Mouse (Mus musculus): Measurements from ENCODE around the gene Cacna1d. TPM values are rescaled to one million over a fixed set of nuclear protein-coding genes. Genes with fewer than 3 reads are reported as not detected.

Cacna1d gene
- polyA plus RNA-seq, 1 experiment from 2014 or later: 5.6 TPM

DNA sequence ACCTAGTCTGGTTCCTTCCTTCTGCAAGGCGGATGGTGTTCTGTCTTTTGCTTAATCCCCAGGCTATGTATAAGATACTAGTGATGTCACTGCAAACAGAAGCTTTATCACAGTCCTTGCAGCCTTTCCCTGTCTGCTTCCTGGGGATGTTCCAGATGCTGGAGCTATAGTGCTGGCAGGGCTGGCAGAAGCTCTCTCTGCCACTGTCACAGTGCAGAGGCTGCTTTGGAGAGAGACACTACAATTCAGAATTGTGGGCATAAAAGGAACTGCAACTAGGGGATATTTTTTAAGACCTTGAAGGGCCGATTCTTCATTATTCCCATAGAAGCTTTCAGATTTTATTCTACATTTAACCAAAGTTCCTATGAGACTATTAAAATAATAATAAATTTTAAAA lies 274.1 kb downstream of the Cacna1d start:
- 81% methylated on average over 2 of the region's 2 CpGs for WGBS

DNA sequence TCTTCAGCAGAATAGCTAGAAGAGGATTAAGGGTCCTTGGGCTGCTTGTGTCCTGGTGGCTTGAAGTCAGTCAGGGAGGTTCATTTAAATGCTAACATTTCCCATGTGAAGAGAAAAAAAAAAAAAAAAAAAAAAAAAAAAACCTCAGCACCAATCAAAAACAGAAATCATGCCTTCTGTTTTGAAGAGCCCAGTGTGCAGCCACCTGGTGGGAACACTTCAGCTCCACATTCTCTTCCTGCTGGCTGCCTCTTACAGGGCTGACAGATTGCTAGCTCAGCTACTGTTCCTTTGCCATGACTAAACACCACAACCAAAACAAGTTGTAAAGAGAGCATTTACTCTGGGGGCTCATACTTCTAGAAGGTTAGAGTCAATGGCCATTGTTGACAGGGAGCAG lies 283.1 kb downstream of the Cacna1d start:
- H3K27me3 ChIP-seq: no peaks in the 10 kb centered on the region
- H3K4me2 ChIP-seq (replicated peaks): no peak overlapping the region
- no peaks in the 10 kb centered on the region for H3K9me3 ChIP-seq
- no peaks in the 10 kb centered on the region for H3K36me3 ChIP-seq
- no peak overlapping the region for H3K4me3 ChIP-seq (replicated peaks)
- no peak for ATAC-seq
- H3K9ac ChIP-seq (replicated peaks): no peak overlapping the region
- H3K4me1 ChIP-seq (replicated peaks): no peaks in the 10 kb centered on the region
- no peak overlapping the region for H3K27ac ChIP-seq

More for the DNA sequence above, 274.1 kb downstream of the Cacna1d start:
- H3K4me1 ChIP-seq (replicated peaks): no peaks in the 10 kb centered on the region
- no peak overlapping the region for H3K9ac ChIP-seq (replicated peaks)
- no peak overlapping the region for H3K4me3 ChIP-seq (replicated peaks)
- 0 out of 2 replicates have a peak, but pooled peaks cover 2% of the 10 kb centered on the region for H3K36me3 ChIP-seq
- no peak overlapping the region for H3K4me2 ChIP-seq (replicated peaks)
- no peaks in the 10 kb centered on the region for H3K9me3 ChIP-seq
- no peak overlapping the region for H3K27ac ChIP-seq
- ATAC-seq: no peak
- H3K27me3 ChIP-seq: no peaks in the 10 kb centered on the region

DNA sequence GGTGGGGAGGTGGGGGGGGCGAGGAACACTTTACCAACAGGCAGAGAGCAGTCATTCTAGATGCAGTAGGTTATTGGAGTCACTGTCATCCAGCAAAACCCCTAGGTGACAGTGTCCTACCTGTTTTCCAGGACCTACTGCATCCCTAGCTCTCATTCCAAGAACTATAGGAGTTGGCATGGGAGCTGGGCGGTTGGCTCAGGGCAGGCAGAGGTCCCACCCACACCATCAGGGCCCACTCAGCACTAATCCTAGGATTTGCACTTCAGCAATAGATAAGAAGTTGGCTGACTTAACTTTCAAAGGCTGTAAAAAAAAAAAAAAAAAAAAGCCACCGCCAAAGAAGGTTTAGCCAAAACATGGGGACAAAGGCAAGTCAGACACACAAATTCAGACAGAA lies 285.4 kb downstream of the Cacna1d start:
- Histone ChIP-seq H3K9me3 (no peaks in the 10 kb centered on the region), H3K27ac (no peak overlapping the region), H3K9ac (replicated peaks) (no peak overlapping the region), H3K4me1 (replicated peaks) (no peaks in the 10 kb centered on the region), H3K4me2 (replicated peaks) (no peak overlapping the region), H3K36me3 (no peaks in the 10 kb centered on the region), H3K27me3 (no peaks in the 10 kb centered on the region), H3K4me3 (replicated peaks) (no peak overlapping the region)
- ATAC-seq: no peak
- WGBS: 37% methylated on average over 3 of the region's 3 CpGs

DNA sequence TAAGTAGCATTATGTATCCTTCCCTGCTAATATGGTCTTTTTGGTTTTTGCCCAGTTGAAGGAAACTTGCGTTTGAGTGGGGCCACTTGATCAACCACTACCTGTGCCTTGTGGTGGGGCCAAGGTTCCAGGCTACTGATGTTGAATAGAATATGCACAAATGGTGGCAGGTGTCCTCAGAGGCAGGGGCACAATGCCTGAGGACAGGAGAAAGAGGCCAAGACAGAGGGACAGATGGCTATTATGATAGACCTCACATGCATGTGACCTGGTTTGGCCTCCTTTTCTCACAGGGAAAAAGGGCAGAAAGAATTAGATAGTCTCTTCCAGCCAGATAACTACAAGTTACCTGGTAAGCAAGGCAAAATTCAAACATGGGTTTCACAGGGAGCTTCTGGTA lies 286.7 kb downstream of the Cacna1d start:
- no peak overlapping the region for H3K4me3 ChIP-seq (replicated peaks)
- H3K9me3 ChIP-seq: no peaks in the 10 kb centered on the region
- no peak overlapping the region for H3K4me2 ChIP-seq (replicated peaks)
- no peak for ATAC-seq
- H3K9ac ChIP-seq (replicated peaks): no peak overlapping the region
- no peaks in the 10 kb centered on the region for H3K36me3 ChIP-seq
- WGBS: 88% methylated on average over 1 of the region's 1 CpGs
- H3K27ac ChIP-seq: no peak overlapping the region
- no peaks in the 10 kb centered on the region for H3K4me1 ChIP-seq (replicated peaks)
- no peaks in the 10 kb centered on the region for H3K27me3 ChIP-seq

DNA sequence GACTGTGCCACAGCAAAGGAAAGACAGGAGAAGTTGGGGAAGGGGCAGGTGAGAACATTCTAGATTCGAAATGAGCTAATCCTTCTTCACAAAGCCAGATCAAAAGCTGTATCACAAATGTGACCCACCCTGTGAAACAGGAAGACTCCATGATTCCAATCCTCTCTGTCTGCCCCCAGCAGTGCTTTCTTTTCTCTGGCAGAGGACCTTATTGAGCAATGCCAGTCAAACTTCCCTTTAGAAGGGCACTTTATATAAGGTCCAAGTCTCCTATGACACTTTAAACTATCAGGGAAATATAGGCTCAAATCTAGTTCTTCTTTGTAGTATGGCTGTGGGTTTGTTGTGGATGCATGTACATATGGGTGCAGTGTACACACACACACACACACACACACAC lies 290.9 kb downstream of the Cacna1d start:
- ATAC-seq: no peak
- Histone ChIP-seq H3K36me3 (no peaks in the 10 kb centered on the region), H3K9me3 (no peaks in the 10 kb centered on the region), H3K27me3 (no peaks in the 10 kb centered on the region), H3K4me3 (replicated peaks) (no peak overlapping the region), H3K27ac (no peak overlapping the region), H3K9ac (replicated peaks) (no peak overlapping the region), H3K4me2 (replicated peaks) (no peak overlapping the region), H3K4me1 (replicated peaks) (no peaks in the 10 kb centered on the region)
- WGBS: 85% methylated on average over 1 of the region's 1 CpGs

DNA sequence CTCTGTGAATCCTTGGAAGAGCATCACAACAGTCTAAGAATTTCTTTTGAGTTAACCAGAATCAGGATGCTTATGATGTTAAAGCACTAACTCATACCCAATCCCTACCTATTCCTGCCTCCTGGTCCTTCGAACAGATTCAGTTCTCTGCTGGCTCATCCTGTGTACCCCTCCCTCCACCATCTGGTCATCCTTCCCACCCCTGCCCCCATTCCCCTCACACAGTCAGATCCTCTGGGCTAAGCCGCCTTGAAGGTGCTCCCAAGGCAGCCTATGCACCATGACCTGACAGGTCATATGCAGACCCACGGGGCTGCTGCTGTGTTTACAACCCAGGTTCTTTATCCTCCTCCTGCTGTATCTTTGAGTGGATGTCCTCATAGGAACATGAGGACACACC lies 292.4 kb downstream of the Cacna1d start:
- WGBS: 92% methylated on average over 3 of the region's 3 CpGs
- Histone ChIP-seq H3K27ac (no peak overlapping the region), H3K27me3 (no peaks in the 10 kb centered on the region), H3K9me3 (no peaks in the 10 kb centered on the region), H3K9ac (replicated peaks) (no peak overlapping the region), H3K4me2 (replicated peaks) (no peak overlapping the region), H3K4me1 (replicated peaks) (no peaks in the 10 kb centered on the region), H3K4me3 (replicated peaks) (no peak overlapping the region), H3K36me3 (no peaks in the 10 kb centered on the region)
- ATAC-seq: no peak

DNA sequence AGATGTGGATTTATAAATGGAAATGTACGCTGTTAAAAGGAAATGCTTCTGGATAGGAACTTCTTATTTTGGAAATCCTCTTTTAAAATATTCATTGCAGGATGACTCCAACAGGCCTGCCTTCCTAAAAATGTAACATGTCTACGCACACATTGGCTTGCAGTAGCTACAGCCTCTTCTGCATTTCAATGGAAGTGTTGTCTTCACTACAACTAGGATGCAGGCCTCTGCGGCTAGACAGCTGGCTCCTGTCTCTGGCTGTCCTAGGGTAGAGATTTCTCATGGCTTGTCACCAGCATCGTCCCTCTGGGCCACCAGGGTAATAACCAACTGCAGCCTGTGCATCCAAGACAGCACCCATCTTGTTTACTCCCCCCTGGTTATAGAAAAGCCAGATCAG lies 293.1 kb downstream of the Cacna1d start:
- no peak overlapping the region for H3K4me2 ChIP-seq (replicated peaks)
- H3K4me3 ChIP-seq (replicated peaks): no peak overlapping the region
- no peak for ATAC-seq
- no peak overlapping the region for H3K27ac ChIP-seq
- H3K27me3 ChIP-seq: no peaks in the 10 kb centered on the region
- no peaks in the 10 kb centered on the region for H3K36me3 ChIP-seq
- H3K9ac ChIP-seq (replicated peaks): no peak overlapping the region
- 87% methylated on average over 4 of the region's 4 CpGs for WGBS
- H3K4me1 ChIP-seq (replicated peaks): no peaks in the 10 kb centered on the region
- no peaks in the 10 kb centered on the region for H3K9me3 ChIP-seq

DNA sequence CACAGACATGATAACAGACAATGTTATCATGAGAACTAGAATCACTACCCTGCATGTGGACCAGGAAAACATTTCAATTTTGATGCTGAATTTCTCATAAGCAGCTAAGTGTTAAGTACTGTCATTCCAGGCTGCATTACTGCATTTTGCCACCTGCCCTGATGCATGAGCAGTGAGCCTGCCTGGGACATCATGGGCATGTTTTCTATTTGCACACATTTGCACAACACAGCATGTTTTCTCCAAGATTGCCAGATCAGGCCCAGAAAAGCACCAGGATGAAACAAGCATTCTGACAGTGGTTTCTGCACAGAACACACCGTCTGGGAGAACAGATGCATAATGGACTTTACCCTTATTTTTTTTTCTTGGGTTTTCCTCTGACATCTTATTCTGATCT lies 294.3 kb downstream of the Cacna1d start:
- H3K36me3 ChIP-seq: no peaks in the 10 kb centered on the region
- H3K4me1 ChIP-seq (replicated peaks): no peaks in the 10 kb centered on the region
- H3K27ac ChIP-seq: 0 out of 2 replicates have a peak overlapping the region, but pooled peaks have one; percentile 16
- H3K4me2 ChIP-seq (replicated peaks): no peak overlapping the region
- H3K4me3 ChIP-seq (replicated peaks): no peak overlapping the region
- H3K27me3 ChIP-seq: no peaks in the 10 kb centered on the region
- H3K9ac ChIP-seq (replicated peaks): no peak overlapping the region
- ATAC-seq: no peak
- H3K9me3 ChIP-seq: no peaks in the 10 kb centered on the region
- WGBS: 77% methylated on average over 1 of the region's 1 CpGs

DNA sequence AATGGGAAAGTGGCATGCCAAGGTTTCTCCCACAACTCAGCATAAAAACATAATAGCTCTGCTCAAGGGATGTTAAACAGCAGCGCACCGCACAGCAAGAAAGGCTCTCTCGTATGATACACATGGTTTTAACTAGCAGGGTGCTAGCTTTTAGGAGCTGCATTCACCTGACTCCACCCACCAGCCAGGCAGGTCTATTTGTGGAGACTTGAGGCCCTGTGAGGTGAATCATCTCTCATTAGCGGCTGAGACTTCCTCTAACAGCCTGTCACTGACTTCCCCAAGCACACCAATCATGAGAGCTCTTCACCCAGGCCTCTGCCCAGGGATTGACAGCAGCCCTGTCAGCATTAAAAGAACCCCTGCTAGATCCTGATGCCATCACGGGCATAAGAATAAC lies 295.0 kb downstream of the Cacna1d start:
- 60% methylated on average over 5 of the region's 5 CpGs for WGBS
- Histone ChIP-seq H3K27me3 (no peaks in the 10 kb centered on the region), H3K9me3 (no peaks in the 10 kb centered on the region), H3K27ac (peak overlapping the region; percentile 16; the same call in 1 of the 2 replicates), H3K9ac (replicated peaks) (no peak overlapping the region), H3K4me3 (replicated peaks) (no peak overlapping the region), H3K36me3 (no peaks in the 10 kb centered on the region), H3K4me1 (replicated peaks) (no peaks in the 10 kb centered on the region), H3K4me2 (replicated peaks) (no peak overlapping the region)
- ATAC-seq: no peak

DNA sequence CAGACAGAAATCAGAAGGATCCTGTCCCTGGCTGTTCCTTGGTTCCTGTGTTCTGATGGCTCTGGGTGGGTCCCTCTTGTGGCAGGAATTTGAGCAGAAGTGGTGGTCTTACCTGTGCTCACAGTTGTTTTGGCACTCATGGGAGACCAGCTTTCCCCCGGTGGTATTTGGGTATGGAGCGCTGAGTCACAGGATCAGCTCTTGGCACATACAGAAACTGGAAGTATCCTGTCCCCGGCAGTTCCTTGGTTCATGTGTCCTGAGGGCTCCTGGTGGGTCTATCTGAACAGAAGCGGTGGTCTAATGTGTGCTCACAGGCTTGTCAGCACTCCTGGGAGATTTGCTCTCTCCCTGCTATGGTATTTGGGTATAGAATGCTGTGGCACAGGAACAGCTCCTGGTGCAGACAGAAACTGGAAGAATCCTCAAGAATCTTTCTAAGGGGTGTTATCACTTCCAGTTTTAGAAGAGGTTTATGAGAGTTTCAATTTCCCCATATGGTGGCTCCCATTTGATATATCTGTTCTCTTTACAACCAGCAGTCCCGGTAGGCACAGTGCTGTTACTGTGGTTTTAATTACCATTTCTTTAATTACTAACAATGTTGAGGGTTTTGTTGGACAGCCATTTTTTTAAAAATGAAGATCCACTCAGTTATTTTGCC lies 300.8 kb downstream of the Cacna1d start:
- no peak overlapping the region for H3K27ac ChIP-seq
- 89% methylated on average over 5 of the region's 5 CpGs for WGBS
- ATAC-seq: no peak

DNA sequence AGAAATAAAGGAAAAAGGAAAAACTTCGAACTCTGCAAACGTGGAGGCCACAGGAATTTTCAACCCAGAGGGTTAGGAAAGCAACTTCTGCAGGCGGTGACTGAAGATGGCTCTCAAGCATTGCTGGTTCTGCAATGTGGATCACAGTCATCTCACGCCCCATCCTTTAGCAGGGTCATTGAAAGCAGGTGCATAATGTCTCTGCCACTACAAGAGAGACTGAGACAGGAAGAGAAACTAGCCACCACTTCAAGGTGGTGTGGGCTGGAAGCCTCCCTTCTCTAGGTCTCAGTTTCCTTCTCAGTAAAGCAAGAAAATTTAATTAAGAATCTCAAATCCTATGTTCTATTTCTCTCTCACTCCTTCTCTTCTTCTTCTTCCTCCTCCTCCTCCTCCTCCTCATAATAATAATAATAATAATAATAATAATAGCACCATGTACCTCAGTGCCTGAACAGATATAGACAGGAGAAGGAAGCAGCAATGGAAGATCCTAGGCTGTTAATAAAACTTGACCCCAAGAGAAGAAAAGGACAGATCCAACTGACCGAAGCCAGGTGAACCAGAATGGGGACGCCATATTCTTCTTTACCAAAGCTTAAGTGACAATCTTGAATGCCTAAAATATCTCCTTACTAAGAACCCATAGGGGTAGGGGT lies 305.5 kb downstream of the Cacna1d start:
- Histone ChIP-seq H3K4me1 (replicated peaks) (no peaks in the 10 kb centered on the region), H3K4me2 (replicated peaks) (no peak overlapping the region), H3K27ac (no peak overlapping the region), H3K9ac (replicated peaks) (no peak overlapping the region), H3K36me3 (no peaks in the 10 kb centered on the region), H3K9me3 (no peaks in the 10 kb centered on the region), H3K4me3 (replicated peaks) (no peak overlapping the region), H3K27me3 (no peaks in the 10 kb centered on the region)
- WGBS: 91% methylated on average over 6 of the region's 6 CpGs
- no peak for ATAC-seq

More for the DNA sequence above, 300.8 kb downstream of the Cacna1d start:
- no peak overlapping the region for H3K9ac ChIP-seq (replicated peaks)
- no peak overlapping the region for H3K4me2 ChIP-seq (replicated peaks)
- no peaks in the 10 kb centered on the region for H3K36me3 ChIP-seq
- H3K27me3 ChIP-seq: no peaks in the 10 kb centered on the region
- H3K9me3 ChIP-seq: no peaks in the 10 kb centered on the region
- no peaks in the 10 kb centered on the region for H3K4me1 ChIP-seq (replicated peaks)
- no peak overlapping the region for H3K4me3 ChIP-seq (replicated peaks)

DNA sequence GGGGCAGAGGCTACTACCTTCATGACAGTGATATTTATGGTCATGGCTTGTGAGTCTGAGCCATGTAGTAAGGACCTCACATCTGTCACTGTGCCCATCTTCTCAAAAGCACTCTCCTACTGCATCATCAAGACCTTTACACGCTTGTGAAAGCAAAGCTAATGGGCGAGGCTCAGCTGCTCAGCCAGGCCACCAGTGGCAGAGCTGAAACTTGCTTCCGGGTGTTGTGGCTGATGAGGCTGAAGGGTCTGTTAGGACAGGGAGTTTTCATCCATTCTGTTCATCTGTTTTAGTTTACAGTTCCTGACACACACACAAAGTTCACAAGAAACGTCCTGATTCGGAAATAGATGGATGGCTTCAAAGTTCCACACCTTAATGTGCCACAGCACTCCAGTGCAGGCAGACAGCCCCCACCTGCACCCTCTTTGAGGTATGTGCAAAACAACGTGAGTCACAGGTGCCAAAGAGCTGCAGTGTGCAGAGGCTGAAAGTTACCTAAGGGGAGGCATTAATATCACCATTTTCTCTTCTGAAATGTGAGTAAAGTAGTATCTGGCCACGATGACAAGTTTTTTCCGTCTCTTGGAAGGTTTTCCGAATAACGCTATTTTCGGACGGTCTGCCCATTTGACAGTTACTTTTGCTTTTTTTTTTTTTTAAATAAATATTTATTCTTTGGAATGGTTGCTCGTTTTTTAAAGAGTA lies 306.7 kb downstream of the Cacna1d start:
- no peaks in the 10 kb centered on the region for H3K4me1 ChIP-seq (replicated peaks)
- no peak overlapping the region for H3K4me2 ChIP-seq (replicated peaks)
- no peaks in the 10 kb centered on the region for H3K36me3 ChIP-seq
- 93% methylated on average over 13 of the region's 13 CpGs for WGBS
- H3K27me3 ChIP-seq: no peaks in the 10 kb centered on the region
- no peak overlapping the region for H3K9ac ChIP-seq (replicated peaks)
- no peaks in the 10 kb centered on the region for H3K9me3 ChIP-seq
- H3K4me3 ChIP-seq (replicated peaks): no peak overlapping the region
- ATAC-seq: no peak
- H3K27ac ChIP-seq: no peak overlapping the region

Data from midbrain, embryonic 13.5 days (tissue).